Mouse (Mus musculus): Measurements from ENCODE around the gene Slc35e4.

GRCm38 (mm10) chr11:3936318-3936717 lies 21.9 kb upstream of the Slc35e4 start:
- TF ChIP-seq USF1 (IDR thresholded peaks at IDR 0.05; ENCODE audit: low read depth, low read length), result no peak
- no peak for TF ChIP-seq CTCF (conservative IDR thresholded peaks at IDR 0.05 in 1 of 2, IDR thresholded peaks at IDR 0.05 in 1 of 2; ENCODE audit: low read depth in 2 of 2, low read length in 2 of 2)
- TF ChIP-seq POLR2A (IDR thresholded peaks at IDR 0.05; ENCODE audit: low read depth, low read length), result no peak
- no peak for TF ChIP-seq TCF12 (IDR thresholded peaks at IDR 0.05; ENCODE audit: low read depth, low read length)
- TF ChIP-seq CHD2 (IDR thresholded peaks at IDR 0.05; ENCODE audit: low read length), result no peak
- TF ChIP-seq MAX (IDR thresholded peaks at IDR 0.05; ENCODE audit: low read length), result no peak
- TF ChIP-seq E2F4 (IDR thresholded peaks at IDR 0.05; ENCODE audit: insufficient replicate concordance, low read depth, low read length), result no peak
- TF ChIP-seq PAX5 (IDR thresholded peaks at IDR 0.05; ENCODE audit: low read length), result no peak
- TF ChIP-seq POLR2AphosphoS2 (IDR thresholded peaks at IDR 0.05; ENCODE audit: low read depth, low read length), result no peak
- no peak for TF ChIP-seq HCFC1 (IDR thresholded peaks at IDR 0.05; ENCODE audit: low read depth, low read length)
- TF ChIP-seq RCOR1 (conservative IDR thresholded peaks at IDR 0.05; ENCODE audit: low read depth, low read length), result no peak
- no peak for TF ChIP-seq ZNF384 (IDR thresholded peaks at IDR 0.05; ENCODE audit: low read depth, low read length)
- no peak for TF ChIP-seq MXI1 (IDR thresholded peaks at IDR 0.05; ENCODE audit: low read depth, low read length)
